Mouse (Mus musculus) right cerebral cortex, adult 18-20 months (tissue): Measurements from ENCODE around the gene 0610010F05Rik.

Experiments
- DNase-seq: peaks from one replicate; pipeline ENCODE4 v3.0.0; 2022; ENCODE audit warnings: mixed read lengths

The 0610010F05Rik gene

DNA sequence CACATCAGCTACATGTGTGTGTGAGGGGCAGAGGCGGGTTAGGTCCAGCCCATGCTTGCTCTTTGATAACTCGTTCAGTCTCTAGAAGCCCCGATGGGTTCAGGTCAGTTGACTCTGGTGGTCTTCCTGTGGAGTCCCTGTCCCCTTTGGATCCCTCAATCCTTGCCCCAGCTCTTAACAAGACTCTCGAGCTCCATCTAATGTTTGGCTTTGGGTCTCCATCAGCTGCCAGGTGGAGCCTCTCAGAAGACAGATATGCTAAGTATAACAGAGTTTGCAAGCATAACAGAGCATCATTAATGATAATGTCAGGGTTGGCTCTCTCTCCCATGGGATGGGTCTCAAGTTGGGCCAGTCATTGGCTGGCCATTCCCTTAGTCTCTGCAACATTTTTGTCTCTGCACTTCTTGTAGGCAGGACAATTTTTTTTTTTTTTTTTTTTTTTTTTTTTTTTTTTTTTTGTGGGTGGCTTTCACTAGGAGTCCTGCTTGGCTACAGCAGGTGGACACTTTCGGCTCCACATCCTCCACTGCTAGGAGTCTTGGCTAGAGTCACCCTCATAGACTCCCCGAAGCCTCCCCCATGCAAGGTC is 76.3 kb downstream of the 0610010F05Rik start:
- no peak for DNase-seq

DNA sequence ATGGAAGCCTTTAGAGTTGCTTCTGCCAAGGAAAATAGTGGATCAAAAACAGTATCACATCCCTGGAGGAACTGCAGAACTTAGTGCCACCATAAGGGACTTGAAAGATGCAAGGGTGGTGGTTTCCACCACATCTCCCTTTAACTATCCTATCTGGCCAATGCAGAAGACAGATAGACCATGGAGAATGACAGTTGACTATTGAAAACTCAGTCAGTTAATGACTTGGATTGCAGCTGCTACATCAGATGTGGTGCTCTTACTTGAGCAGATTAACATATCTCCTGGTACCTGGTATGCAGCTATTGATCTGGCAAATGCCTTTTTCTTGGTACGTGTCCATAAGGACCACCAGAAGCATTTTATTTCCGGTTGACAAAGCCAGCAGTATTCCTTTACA is 96.0 kb downstream of the 0610010F05Rik start:
- no peak for DNase-seq

DNA sequence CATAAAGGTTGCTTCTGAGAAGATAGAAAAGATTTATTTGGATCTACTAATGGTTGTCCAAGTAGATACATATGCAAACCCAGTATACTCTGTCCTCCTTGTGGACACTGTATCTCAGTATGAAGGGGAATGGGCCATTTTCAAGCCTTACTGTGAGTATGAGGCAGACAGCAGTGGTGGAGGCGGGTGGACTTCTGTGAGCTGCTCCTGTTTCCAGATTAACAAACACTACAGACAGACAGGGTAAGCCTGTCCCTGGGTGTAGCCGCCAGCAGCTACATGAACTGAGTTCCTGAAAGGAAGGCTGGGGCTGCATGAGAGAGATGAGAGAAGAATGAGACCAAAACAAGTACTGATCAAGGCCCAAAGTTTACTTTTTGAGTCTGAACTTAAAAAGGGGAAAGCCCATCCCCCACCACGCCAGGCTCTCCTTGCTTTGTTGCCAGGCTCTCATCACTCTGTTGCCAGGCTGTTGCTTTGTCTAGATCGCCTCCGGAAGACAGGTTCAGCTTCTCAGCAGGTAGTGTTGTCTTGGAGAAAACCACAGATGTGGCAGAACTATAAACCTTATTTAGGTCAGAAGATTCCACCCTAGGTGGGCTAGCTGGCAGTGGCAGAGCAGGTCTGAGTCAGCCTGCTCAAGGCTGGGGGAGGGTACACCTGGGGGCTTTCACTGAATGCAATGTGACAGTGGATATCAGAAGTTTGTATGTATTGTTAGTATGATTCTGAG is 112.8 kb downstream of the 0610010F05Rik start, which contains the start of gene 1700093K21Rik:
1700093K21Rik (minus strand) TSS at position 683 of the 733 bp plus-strand sequence.
- no peak for DNase-seq

DNA sequence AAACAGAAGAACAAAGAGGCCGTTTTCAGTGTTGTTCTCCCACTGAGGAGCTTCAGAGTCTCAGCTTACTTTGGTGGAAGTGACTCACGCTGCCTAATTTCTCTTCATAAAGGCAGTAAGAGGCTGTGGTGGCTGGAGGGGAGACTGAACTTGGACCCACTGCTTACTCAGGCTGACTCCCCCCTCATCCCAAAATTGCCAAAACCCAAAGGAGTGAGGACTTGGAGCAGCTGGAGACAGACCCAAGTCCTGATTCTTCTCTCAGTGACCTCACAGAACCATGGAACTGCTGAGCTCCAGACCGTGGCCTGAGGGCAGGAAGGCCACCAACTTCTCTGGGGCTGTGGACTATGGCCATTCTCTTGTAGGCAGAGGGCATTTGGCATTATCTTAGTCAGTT is 114.5 kb downstream of the 0610010F05Rik start:
- DNase-seq, result no peak

DNA sequence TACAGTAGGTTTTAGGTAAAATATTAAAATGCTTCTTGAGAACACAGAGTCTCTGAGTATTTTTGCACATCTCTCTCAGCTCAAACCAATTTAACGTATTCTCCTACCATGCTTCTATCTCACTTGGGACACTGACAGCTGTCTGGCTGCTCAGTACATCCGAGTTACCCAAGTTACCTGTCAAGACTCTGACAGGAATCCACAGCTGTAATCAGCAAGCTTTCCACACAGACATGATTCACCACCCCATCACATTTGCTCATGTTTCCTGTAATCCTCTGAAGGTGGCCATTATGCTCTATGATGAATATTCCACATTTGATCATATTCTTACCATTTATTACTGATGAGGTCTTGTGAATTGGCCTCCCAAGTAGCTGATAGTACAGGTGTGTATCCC is 118.1 kb downstream of the 0610010F05Rik start:
- no peak for DNase-seq
